Mouse (Mus musculus) CH12.LX (cell line): ENCODE results near the gene Chst15. TPM values are rescaled to one million over a fixed set of nuclear protein-coding genes. Genes with fewer than 3 reads are reported as not detected.

Experiments used
- DNase-seq: peaks from one replicate; pipeline ENCODE4 v3.0.0-alpha.2; 2013; ENCODE audit errors: extremely low read depth
- H3K27ac ChIP-seq: 2 replicates; pipeline ENCODE4 v1.5.1; 2012; ENCODE audit warnings: low read depth, mild to moderate bottlenecking, control low read depth, moderate library complexity; ENCODE audit not compliant: insufficient read depth
- H3K27me3 ChIP-seq: replicated peaks from 2 replicates; pipeline ENCODE3; 2012; ENCODE audit warnings: inconsistent platforms
- H3K36me3 ChIP-seq, 2 experiments: replicated peaks in 1 of 2; 2 replicates each; pipeline versions ENCODE3 to v1.6.1; 2012; ENCODE audit warnings: inconsistent platforms in 1 of 2, low read length in 1 of 2, mild to moderate bottlenecking in 1 of 2, mixed read lengths in 1 of 2, moderate library complexity in 1 of 2; ENCODE audit not compliant: control insufficient read depth in 1 of 2, insufficient read depth in 1 of 2
- H3K4me1 ChIP-seq, 2 experiments: 2 replicates each; pipeline ENCODE4 v1.6.1; 2012; ENCODE audit warnings: inconsistent platforms in 1 of 2, moderate library complexity in 1 of 2; ENCODE audit not compliant: insufficient read depth in 2 of 2, control insufficient read depth in 1 of 2
- H3K4me2 ChIP-seq: 2 replicates; pipeline ENCODE4 v1.6.1; 2012; ENCODE audit warnings: low read depth, mild to moderate bottlenecking, control low read depth; ENCODE audit not compliant: poor library complexity, insufficient read depth, severe bottlenecking
- H3K4me3 ChIP-seq, 3 experiments: fragments of 150-350 bp in 1 of 3; sonication (generic) in 1 of 3; replicated peaks in 1 of 3; 2 replicates each; pipeline versions ENCODE3 to v1.5.1; 2011 to 2012; ENCODE audit warnings: low read depth in 2 of 3, low read length in 2 of 3, mild to moderate bottlenecking in 2 of 3, moderate library complexity in 2 of 3, control low read depth in 1 of 3, improper control_type of control experiment in 1 of 3, inconsistent platforms in 1 of 3, mixed read lengths in 1 of 3; ENCODE audit not compliant: poor library complexity in 1 of 3
- H3K79me2 ChIP-seq: replicated peaks from 2 replicates; pipeline ENCODE4 v1.6.1; 2012; ENCODE audit warnings: mild to moderate bottlenecking, moderate library complexity; ENCODE audit not compliant: control insufficient read depth, poor library complexity, insufficient read depth, severe bottlenecking; ENCODE audit errors: extremely low read depth
- H3K9ac ChIP-seq: 2 replicates; pipeline ENCODE4 v1.6.1; 2012; ENCODE audit warnings: low read depth, mild to moderate bottlenecking, control low read depth, moderate library complexity; ENCODE audit not compliant: insufficient read depth
- H3K9me3 ChIP-seq: replicated peaks from 2 replicates; pipeline ENCODE3; 2012; ENCODE audit warnings: low read length, inconsistent platforms, mixed read lengths
- CHD2 ChIP-seq: IDR thresholded peaks from 2 replicates; pipeline ENCODE4 v1.6.1; 2011; ENCODE audit warnings: low read length, improper control_type of control experiment
- ELF1 ChIP-seq: IDR thresholded peaks from 2 replicates; pipeline ENCODE4 v1.6.1; 2014; ENCODE audit warnings: low read depth, mild to moderate bottlenecking, inconsistent platforms, low read length, improper control_type of control experiment
- EP300 ChIP-seq: IDR thresholded peaks from 2 replicates; pipeline ENCODE4 v1.6.1; 2011; ENCODE audit warnings: low read length, improper control_type of control experiment
- ETS1 ChIP-seq: conservative IDR thresholded peaks from 2 replicates; pipeline ENCODE4 v1.6.1; 2012; ENCODE audit warnings: low read depth, mild to moderate bottlenecking, inconsistent platforms, low read length, improper control_type of control experiment, moderate library complexity
- GABPA ChIP-seq: IDR thresholded peaks from 2 replicates; pipeline ENCODE4 v1.6.1; 2012; ENCODE audit warnings: low read depth, low read length, improper control_type of control experiment, inconsistent platforms; ENCODE audit not compliant: insufficient replicate concordance
- HCFC1 ChIP-seq: IDR thresholded peaks from 2 replicates; pipeline ENCODE4 v1.6.1; 2012; ENCODE audit warnings: low read depth, mild to moderate bottlenecking, inconsistent platforms, low read length, improper control_type of control experiment
- JUND ChIP-seq: conservative IDR thresholded peaks from 2 replicates; pipeline ENCODE4 v1.6.1; 2011; ENCODE audit warnings: low read depth, low read length, improper control_type of control experiment
- MAFK ChIP-seq: IDR thresholded peaks from 2 replicates; pipeline ENCODE4 v1.6.1; 2011; ENCODE audit warnings: low read length, improper control_type of control experiment; ENCODE audit not compliant: insufficient replicate concordance
- MAX ChIP-seq: IDR thresholded peaks from 2 replicates; pipeline ENCODE4 v1.6.1; 2011; ENCODE audit warnings: low read length, improper control_type of control experiment
- MAZ ChIP-seq: IDR thresholded peaks from 2 replicates; pipeline ENCODE4 v1.6.1; 2012; ENCODE audit warnings: low read depth, mild to moderate bottlenecking, inconsistent platforms, low read length, improper control_type of control experiment, moderate library complexity
- MXI1 ChIP-seq: IDR thresholded peaks from 2 replicates; pipeline ENCODE4 v1.6.1; 2011; ENCODE audit warnings: mild to moderate bottlenecking, low read depth, low read length, improper control_type of control experiment
- MYC ChIP-seq: IDR thresholded peaks from 2 replicates; pipeline ENCODE4 v1.6.1; 2011; ENCODE audit warnings: low read depth, mild to moderate bottlenecking, improper control_type of control experiment, low read length
- NELFE ChIP-seq: IDR thresholded peaks from 2 replicates; pipeline ENCODE4 v1.6.1; 2011; ENCODE audit warnings: low read depth, low read length, improper control_type of control experiment
- NRF1 ChIP-seq: IDR thresholded peaks from 2 replicates; pipeline ENCODE4 v1.6.1; 2014; ENCODE audit warnings: low read depth, mild to moderate bottlenecking, inconsistent platforms, low read length, improper control_type of control experiment, moderate library complexity
- PAX5 ChIP-seq: IDR thresholded peaks from 2 replicates; pipeline ENCODE4 v1.6.1; 2012; ENCODE audit warnings: low read length, inconsistent platforms, mixed read lengths
- POLR2A ChIP-seq: IDR thresholded peaks from 2 replicates; pipeline ENCODE4 v1.6.1; 2011; ENCODE audit warnings: low read depth, mild to moderate bottlenecking, improper control_type of control experiment, low read length
- POLR2AphosphoS2 ChIP-seq: IDR thresholded peaks from 2 replicates; pipeline ENCODE4 v1.6.1; 2011; ENCODE audit warnings: low read depth, low read length, improper control_type of control experiment
- SIN3A ChIP-seq: IDR thresholded peaks from 2 replicates; pipeline ENCODE4 v1.6.1; 2012; ENCODE audit warnings: low read length, improper control_type of control experiment, inconsistent platforms
- TBP ChIP-seq: conservative IDR thresholded peaks from 2 replicates; pipeline ENCODE4 v1.6.1; 2011; ENCODE audit warnings: low read depth, low read length, improper control_type of control experiment
- USF1 ChIP-seq: IDR thresholded peaks from 2 replicates; pipeline ENCODE4 v1.6.1; 2014; ENCODE audit warnings: low read depth, mild to moderate bottlenecking, inconsistent platforms, low read length, improper control_type of control experiment
- USF2 ChIP-seq: conservative IDR thresholded peaks from 2 replicates; pipeline ENCODE4 v1.6.1; 2011; ENCODE audit warnings: low read depth, low read length, improper control_type of control experiment
- ZC3H11A ChIP-seq: IDR thresholded peaks from 2 replicates; pipeline ENCODE4 v1.6.1; 2012; ENCODE audit warnings: low read depth, mild to moderate bottlenecking, inconsistent platforms, low read length, improper control_type of control experiment
- ZKSCAN1 ChIP-seq: IDR thresholded peaks from 2 replicates; pipeline ENCODE4 v1.6.1; 2012; ENCODE audit warnings: low read depth, inconsistent platforms, low read length, improper control_type of control experiment, borderline replicate concordance
- ZMIZ1 ChIP-seq: IDR thresholded peaks from 2 replicates; pipeline ENCODE4 v1.6.1; 2012; ENCODE audit warnings: low read depth, mild to moderate bottlenecking, inconsistent platforms, low read length, improper control_type of control experiment
- ZNF384 ChIP-seq: IDR thresholded peaks from 2 replicates; pipeline ENCODE4 v1.6.1; 2012; ENCODE audit warnings: low read depth, low read length, improper control_type of control experiment, inconsistent platforms
- dilution Hi-C: fragments of 300-500 bp; cut with MboI; formaldehyde crosslinking; loops from 2 replicates; pipeline ENCODE4 v1.14.3; 2020; ENCODE audit warnings: low sequenced_read_pairs; ENCODE audit not compliant: extremely low pct_unique_long_range_greater_than_20kb, extremely low pct_ligation_motif_present
- in situ Hi-C: fragments of 300-500 bp; cut with MboI; formaldehyde crosslinking; loops from 3 replicates; pipeline ENCODE4 v1.14.3; 2019; ENCODE audit warnings: low sequenced_read_pairs, low pct_ligation_motif_present, low pct_unique_long_range_greater_than_20kb, mixed read lengths
- polyA plus RNA-seq: library from polyadenylated mRNA; unstranded; fragments of >175 nt; gene quantifications from 2 replicates; pipeline ENCODE4 v1.2.1, GENCODE M21; 2012; ENCODE audit warnings: low read depth; ENCODE audit not compliant: insufficient read length
- total RNA-seq, 2 experiments: library from RNA; depleted of rRNA; stranded (reverse); fragments of 300-350 nt in 1 of 2; fragments of >200 nt in 1 of 2; gene quantifications; 2 replicates each; pipeline ENCODE4 v1.2.3; 2012 to 2014

The Chst15 gene
- total and polyA plus RNA-seq, 3 experiments = 0.42 to 0.81 (median 0.57) TPM

- Histone ChIP-seq H3K4me3 (no peak overlapping the region), H3K36me3 (no peaks in the 10 kb centered on the region), H3K4me1 (no peaks in the 10 kb centered on the region), H3K4me2 (no peak overlapping the region), H3K79me2 (no peaks in the 10 kb centered on the region), H3K27ac (no peak overlapping the region), H3K9me3 (no peaks in the 10 kb centered on the region), H3K27me3 (peaks cover 42% of the 10 kb centered on the region), H3K9ac (no peak overlapping the region)
- TF ChIP-seq NELFE (no peak), NRF1 (no peak), JUND (no peak), MYC (no peak), MXI1 (no peak), ZC3H11A (no peak), HCFC1 (no peak), PAX5 (no peak), POLR2A (no peak), TBP (no peak)
- no peak for DNase-seq
- dilution Hi-C loops = no loop called here
- in situ Hi-C loops = no loop called here
These were observed 27.6 kb upstream of the Chst15 start for GRCm38 (mm10) chr7:132344606-132345005.

- no peak for DNase-seq
- no peak overlapping the region for H3K4me2 ChIP-seq
- H3K36me3 ChIP-seq = no peaks in the 10 kb centered on the region
- H3K27me3 ChIP-seq = peaks cover 38% of the 10 kb centered on the region
- in situ Hi-C loops (no loop called here), dilution Hi-C loops (no loop called here)
- no peaks in the 10 kb centered on the region for H3K9me3 ChIP-seq
- no peak overlapping the region for H3K9ac ChIP-seq
- H3K79me2 ChIP-seq = no peaks in the 10 kb centered on the region
- H3K4me1 ChIP-seq = no peaks in the 10 kb centered on the region
- TF ChIP-seq MAZ (no peak), ETS1 (no peak), NELFE (no peak), MAX (no peak), ELF1 (no peak), EP300 (no peak), ZNF384 (no peak), JUND (no peak), POLR2AphosphoS2 (no peak), GABPA (no peak), MXI1 (no peak), MAFK (no peak), SIN3A (no peak), CHD2 (no peak), ZKSCAN1 (no peak), USF1 (no peak), ZMIZ1 (no peak), USF2 (no peak)
- H3K4me3 ChIP-seq = no peak overlapping the region
- no peak overlapping the region for H3K27ac ChIP-seq
These were observed 26.9 kb upstream of the Chst15 start for GRCm38 (mm10) chr7:132343900-132344299.
